Mouse (Mus musculus) limb, embryonic 12.5 days (tissue): Measurements from ENCODE around the gene Apoc4. TPM values are rescaled to one million over a fixed set of nuclear protein-coding genes. Genes with fewer than 3 reads are reported as not detected.

Source experiments
- ATAC-seq: fragments of 200-750 bp; cut with Nextera tagmentation; 2 replicates; pipeline ENCODE4 v1.8.0; 2017; ENCODE audit warnings: low read depth, moderate TSS enrichment; ENCODE audit not compliant: insufficient number of reproducible peaks, insufficient read depth, low FRiP score, low TSS enrichment
- H3K27ac ChIP-seq: fragments of 300-500 bp; sonication (generic); 2 replicates; pipeline ENCODE4 v1.5.1; 2016; ENCODE audit warnings: mild to moderate bottlenecking, moderate library complexity
- H3K27me3 ChIP-seq: fragments of 300-500 bp; sonication (generic); 2 replicates; pipeline ENCODE4 v1.6.1; 2016; ENCODE audit warnings: mild to moderate bottlenecking, moderate library complexity
- H3K36me3 ChIP-seq: fragments of 300-500 bp; sonication (generic); 2 replicates; pipeline ENCODE4 v1.6.1; 2016; ENCODE audit warnings: mild to moderate bottlenecking, moderate library complexity
- H3K4me1 ChIP-seq: fragments of 300-500 bp; sonication (generic); replicated peaks from 2 replicates; pipeline ENCODE4 v1.6.1; 2016
- H3K4me2 ChIP-seq: fragments of 300-500 bp; sonication (generic); 2 replicates; pipeline ENCODE4 v1.6.1; 2016; ENCODE audit warnings: mild to moderate bottlenecking, moderate library complexity
- H3K4me3 ChIP-seq: fragments of 300-500 bp; sonication (generic); replicated peaks from 2 replicates; pipeline ENCODE4 v1.5.1; 2016; ENCODE audit warnings: mild to moderate bottlenecking
- H3K9ac ChIP-seq: fragments of 300-500 bp; sonication (generic); replicated peaks from 2 replicates; pipeline ENCODE4 v1.6.1; 2016; ENCODE audit warnings: mild to moderate bottlenecking, moderate library complexity
- H3K9me3 ChIP-seq: fragments of 300-500 bp; sonication (generic); 2 replicates; pipeline ENCODE4 v1.6.1; 2016; ENCODE audit warnings: mild to moderate bottlenecking, moderate library complexity
- WGBS: fragments of 180-500 bp; shearing (Covaris S2); methylation state at CpG from one replicate; pipeline ENCODE4 v1.1.7; 2016; 5-methylcytosine and 5-hydroxymethylcytosine counted together
- polyA plus RNA-seq: library from polyadenylated mRNA; unstranded; fragments of >200 nt; fragmentation: Nextera tagmentation; extraction: Ambion mirVana; gene quantifications from 2 replicates; pipeline ENCODE4 v1.2.1, GENCODE M21; 2016

Apoc4 gene
- polyA plus RNA-seq, 1 experiment from 2014 or later: not detected

GRCm38 (mm10) chr7:19714836-19715235 is 33.6 kb upstream of the Apoc4 start:
- peaks cover 15% of the 10 kb centered on the region for H3K4me1 ChIP-seq
- H3K36me3 ChIP-seq: peaks cover 68% of the 10 kb centered on the region
- peak overlapping the region; percentile 94 for H3K9ac ChIP-seq
- peak overlapping the region; percentile 69 for H3K27ac ChIP-seq
- H3K4me2 ChIP-seq: peak overlapping the region; percentile 90
- no peak for ATAC-seq
- H3K27me3 ChIP-seq: no peaks in the 10 kb centered on the region
- no peaks in the 10 kb centered on the region for H3K9me3 ChIP-seq
- under 1% methylated on average over 39 of the region's 39 CpGs for WGBS
- H3K4me3 ChIP-seq: peak overlapping the region; percentile 100

- no peaks in the 10 kb centered on the region for H3K27me3 ChIP-seq
- no peaks in the 10 kb centered on the region for H3K9me3 ChIP-seq
- H3K27ac ChIP-seq: no peak overlapping the region
- H3K4me1 ChIP-seq: peaks cover 15% of the 10 kb centered on the region
- WGBS: 87% methylated on average over 9 of the region's 9 CpGs
- H3K4me3 ChIP-seq: peak overlapping the region; percentile 100; the same call in 1 of the 2 replicates
- ATAC-seq: no peak
- H3K4me2 ChIP-seq: peak overlapping the region; percentile 90; the same call in 1 of the 2 replicates
- no peak overlapping the region for H3K9ac ChIP-seq
- H3K36me3 ChIP-seq: peaks cover 68% of the 10 kb centered on the region
These were observed 32.3 kb upstream of the Apoc4 start for GRCm38 (mm10) chr7:19713598-19713997.

- no peak overlapping the region for H3K9ac ChIP-seq
- 62% methylated on average over 4 of the region's 4 CpGs for WGBS
- H3K9me3 ChIP-seq: no peaks in the 10 kb centered on the region
- H3K4me1 ChIP-seq: peaks cover 15% of the 10 kb centered on the region
- H3K4me2 ChIP-seq: peak overlapping the region; percentile 90; the same call in 1 of the 2 replicates
- no peak overlapping the region for H3K4me3 ChIP-seq
- H3K27ac ChIP-seq: no peak overlapping the region
- no peak for ATAC-seq
- no peaks in the 10 kb centered on the region for H3K27me3 ChIP-seq
- H3K36me3 ChIP-seq: peaks cover 67% of the 10 kb centered on the region
These were observed 31.9 kb upstream of the Apoc4 start for GRCm38 (mm10) chr7:19713196-19713595.

- no peak overlapping the region for H3K9ac ChIP-seq
- no peak overlapping the region for H3K4me3 ChIP-seq
- H3K4me1 ChIP-seq: peaks cover 15% of the 10 kb centered on the region
- H3K27ac ChIP-seq: no peak overlapping the region
- no peaks in the 10 kb centered on the region for H3K9me3 ChIP-seq
- H3K27me3 ChIP-seq: no peaks in the 10 kb centered on the region
- ATAC-seq: no peak
- no peak overlapping the region for H3K4me2 ChIP-seq
- 81% methylated on average over 4 of the region's 4 CpGs for WGBS
- H3K36me3 ChIP-seq: peaks cover 69% of the 10 kb centered on the region
These were observed 31.1 kb upstream of the Apoc4 start for GRCm38 (mm10) chr7:19712414-19712813.

GRCm38 (mm10) chr7:19710650-19711049 is 29.4 kb upstream of the Apoc4 start:
- Histone ChIP-seq H3K27me3 (no peaks in the 10 kb centered on the region), H3K36me3 (peaks cover 78% of the 10 kb centered on the region), H3K4me3 (no peak overlapping the region), H3K27ac (no peak overlapping the region), H3K4me1 (peaks cover 13% of the 10 kb centered on the region), H3K9me3 (no peaks in the 10 kb centered on the region), H3K9ac (no peak overlapping the region), H3K4me2 (no peak overlapping the region)
- 93% methylated on average over 10 of the region's 10 CpGs for WGBS
- no peak for ATAC-seq

GRCm38 (mm10) chr7:19705271-19705670 is 24.0 kb upstream of the Apoc4 start:
- 95% methylated on average over 7 of the region's 7 CpGs for WGBS
- Histone ChIP-seq H3K4me2 (no peak overlapping the region), H3K4me3 (no peak overlapping the region), H3K4me1 (peaks cover 6% of the 10 kb centered on the region), H3K9me3 (no peaks in the 10 kb centered on the region), H3K36me3 (peaks cover 84% of the 10 kb centered on the region), H3K27ac (no peak overlapping the region), H3K27me3 (no peaks in the 10 kb centered on the region), H3K9ac (no peak overlapping the region)
- no peak for ATAC-seq

GRCm38 (mm10) chr7:19704475-19704874 is 23.2 kb upstream of the Apoc4 start:
- ATAC-seq: no peak
- H3K9ac ChIP-seq: no peak overlapping the region
- H3K9me3 ChIP-seq: no peaks in the 10 kb centered on the region
- WGBS: 91% methylated on average over 4 of the region's 4 CpGs
- peaks cover 8% of the 10 kb centered on the region for H3K4me1 ChIP-seq
- no peak overlapping the region for H3K27ac ChIP-seq
- H3K36me3 ChIP-seq: peaks cover 76% of the 10 kb centered on the region
- no peaks in the 10 kb centered on the region for H3K27me3 ChIP-seq
- H3K4me2 ChIP-seq: no peak overlapping the region
- H3K4me3 ChIP-seq: no peak overlapping the region

- no peaks in the 10 kb centered on the region for H3K9me3 ChIP-seq
- ATAC-seq: no peak
- H3K4me3 ChIP-seq: no peak overlapping the region
- H3K27me3 ChIP-seq: peaks cover 4% of the 10 kb centered on the region
- H3K4me1 ChIP-seq: peaks cover 22% of the 10 kb centered on the region
- H3K36me3 ChIP-seq: peaks cover 63% of the 10 kb centered on the region
- no peak overlapping the region for H3K27ac ChIP-seq
- H3K4me2 ChIP-seq: no peak overlapping the region
- H3K9ac ChIP-seq: no peak overlapping the region
- WGBS: 92% methylated on average over 16 of the region's 16 CpGs
These were observed 21.7 kb upstream of the Apoc4 start for GRCm38 (mm10) chr7:19702859-19703555.

- no peak overlapping the region for H3K4me3 ChIP-seq
- 0 out of 2 replicates have a peak, but pooled peaks have one; percentile 61 for ATAC-seq
- peaks cover 10% of the 10 kb centered on the region for H3K27me3 ChIP-seq
- peaks cover 25% of the 10 kb centered on the region for H3K4me1 ChIP-seq
- H3K9me3 ChIP-seq: no peaks in the 10 kb centered on the region
- no peak overlapping the region for H3K4me2 ChIP-seq
- H3K27ac ChIP-seq: peak overlapping the region; percentile 64; the same call in 1 of the 2 replicates
- H3K9ac ChIP-seq: no peak overlapping the region
- 34% methylated on average over 22 of the region's 22 CpGs for WGBS
- peaks cover 53% of the 10 kb centered on the region for H3K36me3 ChIP-seq
These were observed 19.9 kb upstream of the Apoc4 start for GRCm38 (mm10) chr7:19701069-19701761.

GRCm38 (mm10) chr7:19700299-19701068 is 19.2 kb upstream of the Apoc4 start:
- no peak overlapping the region for H3K9ac ChIP-seq
- H3K4me2 ChIP-seq: no peak overlapping the region
- H3K27me3 ChIP-seq: peaks cover 10% of the 10 kb centered on the region
- 0 out of 2 replicates have a peak overlapping the region, but pooled peaks have one; percentile 31 for H3K27ac ChIP-seq
- H3K36me3 ChIP-seq: peaks cover 54% of the 10 kb centered on the region
- WGBS: 61% methylated on average over 12 of the region's 12 CpGs
- H3K4me3 ChIP-seq: no peak overlapping the region
- no peak for ATAC-seq
- no peaks in the 10 kb centered on the region for H3K9me3 ChIP-seq
- peaks cover 25% of the 10 kb centered on the region for H3K4me1 ChIP-seq

GRCm38 (mm10) chr7:19699827-19700148 is 18.5 kb upstream of the Apoc4 start:
- H3K9me3 ChIP-seq: no peaks in the 10 kb centered on the region
- H3K9ac ChIP-seq: no peak overlapping the region
- peaks cover 10% of the 10 kb centered on the region for H3K27me3 ChIP-seq
- 83% methylated on average over 4 of the region's 4 CpGs for WGBS
- no peak overlapping the region for H3K4me3 ChIP-seq
- H3K4me2 ChIP-seq: no peak overlapping the region
- H3K4me1 ChIP-seq: peaks cover 25% of the 10 kb centered on the region
- no peak overlapping the region for H3K27ac ChIP-seq
- H3K36me3 ChIP-seq: peaks cover 47% of the 10 kb centered on the region
- ATAC-seq: no peak
